Mouse (Mus musculus): ENCODE measurements around the gene Ramp2. TPM values are rescaled to one million over a fixed set of nuclear protein-coding genes. Genes with fewer than 3 reads are reported as not detected.

The Ramp2 gene
- polyA plus RNA-seq, 1 experiment from 2014 or later, result 20.3 TPM

DNA sequence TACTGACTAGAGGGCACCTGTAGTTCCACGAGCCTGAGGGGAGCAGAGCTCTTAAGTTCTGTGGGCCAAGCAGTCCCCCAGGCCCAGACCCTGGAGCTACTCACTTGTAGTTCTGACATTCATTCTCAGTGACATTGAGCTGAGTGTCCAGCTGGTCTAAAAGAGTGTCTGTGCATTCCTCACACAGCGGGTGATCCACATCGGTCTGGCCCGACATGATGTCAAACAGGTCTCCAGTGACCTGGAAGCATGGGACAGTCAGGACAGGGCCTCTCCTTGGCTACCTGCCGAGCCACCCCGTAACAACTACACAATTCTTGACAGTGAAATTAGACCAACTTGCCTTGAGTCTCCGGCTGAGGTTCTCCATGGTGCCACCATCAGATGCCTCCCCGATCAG is 49.4 kb downstream of the Ramp2 start:
- WGBS (ENCODE audit: insufficient replicate concordance), result 90% methylated on average over 8 of the region's 8 CpGs
- Histone ChIP-seq H3K9me3 (replicated peaks) (no peaks in the 10 kb centered on the region), H3K4me1 (replicated peaks) (peaks cover 8% of the 10 kb centered on the region), H3K36me3 (replicated peaks) (peaks cover 99% of the 10 kb centered on the region), H3K27ac (replicated peaks) (no peak overlapping the region), H3K4me3 (replicated peaks) (no peak overlapping the region), H3K4me2 (no peak overlapping the region), H3K9ac (no peak overlapping the region), H3K27me3 (no peaks in the 10 kb centered on the region)
- no peak for ATAC-seq (ENCODE audit: insufficient read depth)

DNA sequence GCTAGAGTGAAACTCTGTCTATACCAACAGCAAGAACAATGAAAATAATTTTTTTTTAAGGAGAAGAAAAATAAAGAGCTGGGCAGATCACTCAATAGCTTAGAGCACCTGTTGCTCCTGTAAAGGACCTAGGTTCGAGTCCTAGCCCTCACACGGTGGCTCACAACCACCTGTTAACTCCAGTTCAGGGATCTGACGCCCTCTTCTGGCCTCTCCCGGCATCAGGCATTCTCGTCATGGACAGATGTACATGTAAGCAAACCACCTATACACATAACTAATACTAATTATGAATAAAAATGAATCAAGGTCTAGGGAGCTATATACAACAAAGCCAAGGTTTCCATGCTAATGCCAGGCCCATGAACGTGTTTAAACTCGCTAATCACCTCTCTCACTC is 55.1 kb downstream of the Ramp2 start:
- Histone ChIP-seq H3K4me3 (replicated peaks) (peak overlapping the region; percentile 80), H3K27ac (replicated peaks) (peak overlapping the region; percentile 84; the same call in 1 of the 2 replicates), H3K4me1 (replicated peaks) (peaks cover 25% of the 10 kb centered on the region), H3K9me3 (replicated peaks) (no peaks in the 10 kb centered on the region), H3K27me3 (peaks cover 6% of the 10 kb centered on the region; the same call in 1 of the 2 replicates), H3K36me3 (replicated peaks) (peaks cover 46% of the 10 kb centered on the region), H3K4me2 (peak overlapping the region; percentile 77), H3K9ac (peak overlapping the region; percentile 87)
- no peak for ATAC-seq (ENCODE audit: insufficient read depth)
- 52% methylated on average over 7 of the region's 7 CpGs for WGBS (ENCODE audit: insufficient replicate concordance)

- Histone ChIP-seq H3K4me3 (replicated peaks) (peak overlapping the region; percentile 80), H3K36me3 (replicated peaks) (peaks cover 40% of the 10 kb centered on the region), H3K27ac (replicated peaks) (peak overlapping the region; percentile 84), H3K27me3 (peaks cover 12% of the 10 kb centered on the region), H3K9ac (peak overlapping the region; percentile 87), H3K4me1 (replicated peaks) (peaks cover 25% of the 10 kb centered on the region), H3K4me2 (peak overlapping the region; percentile 77), H3K9me3 (replicated peaks) (no peaks in the 10 kb centered on the region)
- WGBS (ENCODE audit: insufficient replicate concordance), result 7% methylated on average over 26 of the region's 26 CpGs
- ATAC-seq (ENCODE audit: insufficient read depth), result peak; percentile 57
These were observed 55.6 kb downstream of the Ramp2 start for GRCm38 (mm10) chr11:101301299-101302003.

- 8% methylated on average over 39 of the region's 39 CpGs for WGBS (ENCODE audit: insufficient replicate concordance)
- Histone ChIP-seq H3K4me2 (peak within 1 kb of the TSS; percentile 77), H3K27me3 (peaks cover 16% of the 10 kb centered on the region), H3K9me3 (replicated peaks) (no peaks in the 10 kb centered on the region), H3K4me3 (replicated peaks) (peak within 1 kb of the TSS; percentile 80), H3K36me3 (replicated peaks) (peaks cover 33% of the 10 kb centered on the region), H3K4me1 (replicated peaks) (peaks cover 25% of the 10 kb centered on the region), H3K9ac (peak within 1 kb of the TSS; percentile 87), H3K27ac (replicated peaks) (peak within 1 kb of the TSS; percentile 84)
- ATAC-seq (ENCODE audit: insufficient read depth), result peak; percentile 92
These were observed 56.4 kb downstream of the Ramp2 start, which contains the start of gene Becn1 for GRCm38 (mm10) chr11:101302004-101302798. Becn1 (minus strand) TSS chr11:101302286.

DNA sequence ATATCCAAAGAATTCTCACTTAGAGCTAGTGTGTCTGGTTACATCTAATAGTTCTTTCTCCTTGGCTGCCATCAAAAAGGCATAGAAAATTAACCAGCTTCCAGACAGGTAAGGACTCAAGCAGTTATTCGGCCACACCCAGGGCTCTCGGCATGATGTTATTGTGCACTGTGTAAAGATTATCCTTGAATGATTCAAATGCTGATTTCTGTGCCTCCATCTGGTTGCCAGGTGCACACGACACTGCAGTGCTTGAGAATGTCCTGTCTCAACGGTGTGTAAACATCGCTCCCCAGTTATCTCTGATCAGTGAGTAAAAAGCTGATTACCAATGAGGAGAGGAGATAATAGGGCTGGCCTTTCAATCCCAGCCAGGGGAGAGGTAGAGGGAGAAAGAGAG is 61.9 kb downstream of the Ramp2 start:
- no peak overlapping the region for H3K9ac ChIP-seq
- H3K4me3 ChIP-seq (replicated peaks), result no peak overlapping the region
- H3K36me3 ChIP-seq (replicated peaks), result no peaks in the 10 kb centered on the region
- H3K4me2 ChIP-seq, result no peak overlapping the region
- H3K27ac ChIP-seq (replicated peaks), result no peak overlapping the region
- WGBS (ENCODE audit: insufficient replicate concordance), result 28% methylated on average over 5 of the region's 5 CpGs
- H3K4me1 ChIP-seq (replicated peaks), result peaks cover 10% of the 10 kb centered on the region
- H3K9me3 ChIP-seq (replicated peaks), result no peaks in the 10 kb centered on the region
- no peak for ATAC-seq (ENCODE audit: insufficient read depth)
- H3K27me3 ChIP-seq, result peaks cover 16% of the 10 kb centered on the region

Other genes with a start within 250 kb of the Ramp2 start
- gene Atp6v0a1, start 236.6 kb upstream of the Ramp2 start, polyA plus RNA-seq (2015; fragmentation: Nextera tagmentation; extraction: Ambion mirVana), result 45.3 and 47.1 TPM in 2 replicates
- gene Naglu, start 176.0 kb upstream of the Ramp2 start, polyA plus RNA-seq (2015; fragmentation: Nextera tagmentation; extraction: Ambion mirVana), result 7.1 and 7.5 TPM in 2 replicates
- gene Hsd17b1, start 167.6 kb upstream of the Ramp2 start, polyA plus RNA-seq (2015; fragmentation: Nextera tagmentation; extraction: Ambion mirVana), result 0.29 and 0.39 TPM in 2 replicates
- gene Coasy, start 163.5 kb upstream of the Ramp2 start, polyA plus RNA-seq (2015; fragmentation: Nextera tagmentation; extraction: Ambion mirVana), result 18.9 and 22.9 TPM in 2 replicates
- 24.2 and 26.7 TPM in 2 replicates for gene Mlx, start 158.8 kb upstream of the Ramp2 start, polyA plus RNA-seq (2015; fragmentation: Nextera tagmentation; extraction: Ambion mirVana)
- 15.2 and 15.4 TPM in 2 replicates for gene Psmc3ip, start 150.6 kb upstream of the Ramp2 start, polyA plus RNA-seq (2015; fragmentation: Nextera tagmentation; extraction: Ambion mirVana)
- gene Retreg3, start 126.1 kb upstream of the Ramp2 start, polyA plus RNA-seq (2015; fragmentation: Nextera tagmentation; extraction: Ambion mirVana), result 13.4 and 13.6 TPM in 2 replicates
- gene Tubg1, start 126.1 kb upstream of the Ramp2 start, polyA plus RNA-seq (2015; fragmentation: Nextera tagmentation; extraction: Ambion mirVana), result 38.3 and 38.9 TPM in 2 replicates
- 0.05 and 0.24 TPM in 2 replicates for gene Tubg2, start 90.1 kb upstream of the Ramp2 start, polyA plus RNA-seq (2015; fragmentation: Nextera tagmentation; extraction: Ambion mirVana)
- gene Cntnap1, start 75.5 kb upstream of the Ramp2 start, polyA plus RNA-seq (2015; fragmentation: Nextera tagmentation; extraction: Ambion mirVana), result 0.07 and 0.12 TPM in 2 replicates
- 1.5 and 1.9 TPM in 2 replicates for gene Plekhh3, start 74.7 kb upstream of the Ramp2 start, polyA plus RNA-seq (2015; fragmentation: Nextera tagmentation; extraction: Ambion mirVana)
- gene Ccr10, start 70.6 kb upstream of the Ramp2 start, polyA plus RNA-seq (2015; fragmentation: Nextera tagmentation; extraction: Ambion mirVana), result 0.05 TPM in 1 of 2 replicates, not detected in the other
- gene Ezh1, start 19.6 kb upstream of the Ramp2 start, polyA plus RNA-seq (2015; fragmentation: Nextera tagmentation; extraction: Ambion mirVana), result 9.8 and 11.0 TPM in 2 replicates
- gene Vps25, start 7.7 kb downstream of the Ramp2 start, polyA plus RNA-seq (2015; fragmentation: Nextera tagmentation; extraction: Ambion mirVana), result 77.2 and 81.7 TPM in 2 replicates
- 5.1 and 6.7 TPM in 2 replicates for gene Wnk4, start 14.5 kb downstream of the Ramp2 start, polyA plus RNA-seq (2015; fragmentation: Nextera tagmentation; extraction: Ambion mirVana)
- 0.67 TPM in 2 replicates for gene Cntd1, start 33.0 kb downstream of the Ramp2 start, polyA plus RNA-seq (2015; fragmentation: Nextera tagmentation; extraction: Ambion mirVana)
- gene Coa3, start 33.1 kb downstream of the Ramp2 start, polyA plus RNA-seq (2015; fragmentation: Nextera tagmentation; extraction: Ambion mirVana), result 80.5 and 87.1 TPM in 2 replicates
- 94.0 and 97.1 TPM in 2 replicates for gene Becn1, start 56.3 kb downstream of the Ramp2 start, polyA plus RNA-seq (2015; fragmentation: Nextera tagmentation; extraction: Ambion mirVana)
- gene Psme3, start 70.2 kb downstream of the Ramp2 start, polyA plus RNA-seq (2015; fragmentation: Nextera tagmentation; extraction: Ambion mirVana), result 189 and 190 TPM in 2 replicates
- 1.4 and 1.5 TPM in 2 replicates for gene Aoc2, start 79.0 kb downstream of the Ramp2 start, polyA plus RNA-seq (2015; fragmentation: Nextera tagmentation; extraction: Ambion mirVana)
- 0.06 TPM in 1 of 2 replicates, not detected in the other for gene Aoc3, start 84.6 kb downstream of the Ramp2 start, polyA plus RNA-seq (2015; fragmentation: Nextera tagmentation; extraction: Ambion mirVana)
- gene G6pc, start 121.5 kb downstream of the Ramp2 start, polyA plus RNA-seq (2015; fragmentation: Nextera tagmentation; extraction: Ambion mirVana), result not detected in 2 replicates
- gene Aarsd1, start 171.6 kb downstream of the Ramp2 start, polyA plus RNA-seq (2015; fragmentation: Nextera tagmentation; extraction: Ambion mirVana), result 37.2 and 37.3 TPM in 2 replicates
- gene Gm27029, start 178.8 kb downstream of the Ramp2 start, polyA plus RNA-seq (2015; fragmentation: Nextera tagmentation; extraction: Ambion mirVana), result 2.1 and 3.1 TPM in 2 replicates
- gene Rundc1, start 179.1 kb downstream of the Ramp2 start, polyA plus RNA-seq (2015; fragmentation: Nextera tagmentation; extraction: Ambion mirVana), result 5.7 TPM in 2 replicates
- 1.3 and 1.4 TPM in 2 replicates for gene Ptges3l, start 179.3 kb downstream of the Ramp2 start, polyA plus RNA-seq (2015; fragmentation: Nextera tagmentation; extraction: Ambion mirVana)
- 149 and 195 TPM in 2 replicates for gene Rpl27, start 196.3 kb downstream of the Ramp2 start, polyA plus RNA-seq (2015; fragmentation: Nextera tagmentation; extraction: Ambion mirVana)
- 29.6 and 30.4 TPM in 2 replicates for gene Ifi35, start 202.4 kb downstream of the Ramp2 start, polyA plus RNA-seq (2015; fragmentation: Nextera tagmentation; extraction: Ambion mirVana)
- gene Rnd2, start 219.0 kb downstream of the Ramp2 start, polyA plus RNA-seq (2015; fragmentation: Nextera tagmentation; extraction: Ambion mirVana), result 2.0 and 2.1 TPM in 2 replicates
- gene Vat1, start 220.2 kb downstream of the Ramp2 start, polyA plus RNA-seq (2015; fragmentation: Nextera tagmentation; extraction: Ambion mirVana), result 10.0 and 10.8 TPM in 2 replicates